Mouse (Mus musculus) megakaryocyte, embryonic 14.5 days (primary cell): ENCODE measurements around the gene A830018L16Rik.

ENCODE experiments used
- FLI1 ChIP-seq: IDR thresholded peaks from 2 replicates; pipeline ENCODE4 v1.6.1; 2012; ENCODE audit warnings: low read length, inconsistent platforms, mixed read lengths
- GATA1 ChIP-seq: IDR thresholded peaks from 3 replicates; pipeline ENCODE4 v1.6.1; 2012; ENCODE audit warnings: mixed read lengths, low read length, inconsistent platforms, borderline replicate concordance

- TF ChIP-seq GATA1: no peak
- TF ChIP-seq FLI1: no peak
Measured at GRCm38 (mm10) chr1:11650137-11650536, 236.2 kb downstream of the A830018L16Rik start.
